Mouse (Mus musculus): ENCODE results near the gene Fancd2. TPM values are rescaled to one million over a fixed set of nuclear protein-coding genes. Genes with fewer than 3 reads are reported as not detected.

Fancd2 gene
- 1 to 10 TPM; 3.3 to 3.6 TPM for total RNA-seq (2021)

DNA sequence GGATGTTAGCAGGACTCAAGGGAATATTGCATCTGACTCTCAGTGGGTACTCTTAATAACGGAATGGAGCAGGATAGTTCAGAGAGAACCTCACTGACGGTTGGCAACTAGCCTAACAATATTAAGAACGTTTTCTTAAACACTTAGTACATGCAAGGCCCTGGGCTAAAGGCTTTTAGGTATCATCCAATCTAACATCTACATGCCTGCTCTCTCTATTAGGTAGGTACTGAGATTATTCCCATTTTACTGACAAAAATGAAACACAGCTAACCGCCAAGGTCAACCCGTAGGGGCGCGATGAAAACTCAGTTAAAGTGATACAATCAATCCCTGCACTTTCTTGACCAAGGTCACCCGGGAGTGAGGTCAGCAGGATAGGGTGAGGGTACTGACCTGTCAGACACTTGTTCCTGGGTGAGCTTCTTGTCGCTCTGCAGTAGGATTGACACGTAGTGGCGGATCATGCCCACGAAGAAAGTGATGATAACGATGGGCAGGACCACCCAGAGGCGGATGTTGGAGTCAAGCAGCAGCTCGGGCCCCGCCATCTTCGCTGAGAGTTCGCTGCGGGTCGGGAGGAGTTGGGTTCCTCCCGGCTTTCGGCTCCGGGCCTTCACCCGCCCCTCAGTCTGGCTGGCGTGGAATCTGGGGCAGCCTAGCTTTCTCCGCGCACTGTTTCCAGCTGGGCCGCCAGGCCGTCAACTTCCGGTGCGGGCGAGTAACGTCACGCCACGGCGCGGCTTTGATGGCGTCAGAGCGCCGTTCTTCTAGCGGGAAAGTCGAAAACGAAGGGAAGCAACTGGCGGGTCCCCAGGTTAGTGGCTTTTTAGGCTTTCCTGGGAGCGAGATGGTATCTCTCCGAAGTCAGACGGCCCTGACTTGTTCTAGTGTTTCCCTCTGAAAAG is at the start of gene Fancd2, which contains the start of gene Emc3:
Gene Fancd2, plus strand, starts transcription at position 751 of the 908 bp plus-strand sequence.
Gene Emc3, minus strand, starts transcription at position 721 of the 908 bp plus-strand sequence.
- peak; percentile 91 to 92 for DNase-seq (ENCODE audit: extremely low spot score in 1 of 2, low spot score in 2 of 2)
- intact Hi-C loops (cut with DNase I): no loop called here

GRCm38 (mm10) chr6:113482477-113483099 is 48.9 kb upstream of the Fancd2 start:
- intact Hi-C loops (cut with DNase I): no loop called here
- DNase-seq (ENCODE audit: extremely low spot score in 1 of 2, low spot score in 2 of 2): peak in 1 of 2 experiments; percentile 72

- peak; percentile 94 to 97 for DNase-seq (ENCODE audit: extremely low spot score in 1 of 2, low spot score in 2 of 2)
- intact Hi-C loops (cut with DNase I): no loop called here
Measured at GRCm38 (mm10) chr6:113483100-113483615, 48.3 kb upstream of the Fancd2 start, which contains the start of gene Creld1. Gene Creld1 (plus strand): TSS chr6:113483297.

GRCm38 (mm10) chr6:113483729-113484128 is 47.8 kb upstream of the Fancd2 start:
- DNase-seq (ENCODE audit: extremely low spot score in 1 of 2, low spot score in 2 of 2): no peak

GRCm38 (mm10) chr6:113487125-113487576 is 44.3 kb upstream of the Fancd2 start:
- no peak for DNase-seq (ENCODE audit: extremely low spot score in 1 of 2, low spot score in 2 of 2)
- intact Hi-C loops (cut with DNase I): no loop called here

More at GRCm38 (mm10) chr6:113483729-113484128, 47.8 kb upstream of the Fancd2 start:
- intact Hi-C loops (cut with DNase I): no loop called here

GRCm38 (mm10) chr6:113489410-113489809 is 42.1 kb upstream of the Fancd2 start:
- DNase-seq (ENCODE audit: extremely low spot score in 1 of 2, low spot score in 2 of 2): no peak
- intact Hi-C loops (cut with DNase I): no loop called here

DNA sequence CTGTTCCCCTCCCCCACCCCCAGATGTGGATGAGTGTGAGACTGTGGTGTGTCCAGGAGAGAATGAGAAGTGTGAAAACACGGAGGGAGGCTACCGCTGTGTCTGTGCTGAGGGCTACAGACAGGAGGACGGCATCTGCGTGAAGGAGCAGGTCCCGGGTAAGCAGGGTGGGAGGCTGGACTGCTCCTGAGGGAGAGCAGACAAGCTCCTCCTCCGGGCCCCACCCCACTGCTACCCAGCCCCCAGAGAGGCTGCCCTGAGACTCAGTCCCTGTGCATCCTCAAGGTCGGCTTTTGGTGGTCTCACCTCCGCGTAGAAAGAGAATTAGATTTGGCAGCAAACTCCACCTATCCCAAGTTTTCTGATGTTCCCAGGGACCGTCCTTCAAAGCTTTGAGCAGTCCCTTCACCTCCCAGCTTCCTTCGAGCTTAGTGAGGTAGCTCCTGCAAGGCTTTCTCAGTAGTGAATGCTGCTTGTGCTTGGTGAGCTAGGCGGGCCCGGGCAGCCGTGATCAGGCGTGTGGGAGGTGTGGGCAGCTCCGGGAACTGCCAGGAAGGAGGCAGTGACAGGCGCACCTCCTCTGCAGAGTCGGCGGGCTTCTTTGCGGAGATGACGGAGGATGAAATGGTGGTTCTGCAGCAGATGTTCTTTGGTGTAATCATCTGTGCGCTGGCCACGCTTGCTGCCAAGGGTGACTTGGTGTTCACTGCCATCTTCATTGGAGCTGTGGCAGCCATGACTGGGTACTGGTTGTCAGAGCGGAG is 39.2 kb upstream of the Fancd2 start:
- no peak for DNase-seq (ENCODE audit: extremely low spot score in 1 of 2, low spot score in 2 of 2)
- intact Hi-C loops (cut with DNase I): no loop called here

DNA sequence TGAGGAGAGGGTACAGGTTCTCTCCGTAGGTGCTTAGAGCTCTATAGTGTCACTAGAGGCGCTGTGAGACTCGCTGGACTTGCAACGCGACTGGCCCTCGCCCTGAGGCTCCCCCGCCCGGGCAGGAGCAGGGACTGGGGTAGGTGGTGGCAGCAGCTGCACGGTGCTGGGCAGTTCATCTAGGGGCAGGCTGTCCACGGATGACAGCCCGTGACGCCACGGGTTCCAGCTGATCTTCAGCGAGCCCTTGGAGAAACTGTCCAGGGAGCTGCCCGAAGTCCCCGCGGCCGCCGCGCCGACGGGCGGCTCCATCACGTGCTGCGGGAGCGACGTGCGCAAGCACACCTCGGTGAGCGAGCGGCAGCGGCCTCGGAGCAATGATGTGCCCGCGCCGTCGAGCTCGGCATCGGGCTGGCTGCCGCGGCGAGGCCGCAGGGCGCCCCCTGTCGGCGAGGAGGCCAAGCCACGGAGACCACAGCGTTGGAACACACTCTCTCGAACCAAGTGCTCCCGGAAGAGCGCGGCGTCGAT is 37.2 kb upstream of the Fancd2 start:
- peak; percentile 52 to 90 for DNase-seq (ENCODE audit: extremely low spot score in 1 of 2, low spot score in 2 of 2)
- intact Hi-C loops (cut with DNase I): no loop called here

- intact Hi-C loops (cut with DNase I): no loop called here
- DNase-seq (ENCODE audit: extremely low spot score in 1 of 2, low spot score in 2 of 2): no peak
Measured at GRCm38 (mm10) chr6:113495071-113495675, 36.3 kb upstream of the Fancd2 start.

DNA sequence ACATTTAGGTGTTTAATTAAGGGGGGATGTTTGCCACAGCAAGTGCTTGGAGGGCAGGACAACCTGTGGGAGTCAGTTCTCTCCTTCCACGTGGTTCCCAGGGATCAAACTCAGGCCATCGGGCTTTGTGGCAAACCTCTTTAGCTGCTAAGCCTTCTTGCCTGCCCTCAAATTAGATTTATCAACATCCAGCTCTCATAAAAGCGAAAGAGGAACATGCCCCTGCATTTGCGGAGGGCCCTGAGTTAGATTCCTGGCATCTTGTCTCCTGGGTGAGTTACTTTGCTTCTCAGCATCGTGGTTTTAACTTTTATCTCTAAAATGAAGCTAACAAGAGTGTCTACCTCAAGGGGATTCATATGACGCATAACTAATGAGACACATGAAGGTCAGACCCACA is 32.1 kb upstream of the Fancd2 start:
- intact Hi-C loops (cut with DNase I): no loop called here
- no peak for DNase-seq (ENCODE audit: extremely low spot score in 1 of 2, low spot score in 2 of 2)

DNA sequence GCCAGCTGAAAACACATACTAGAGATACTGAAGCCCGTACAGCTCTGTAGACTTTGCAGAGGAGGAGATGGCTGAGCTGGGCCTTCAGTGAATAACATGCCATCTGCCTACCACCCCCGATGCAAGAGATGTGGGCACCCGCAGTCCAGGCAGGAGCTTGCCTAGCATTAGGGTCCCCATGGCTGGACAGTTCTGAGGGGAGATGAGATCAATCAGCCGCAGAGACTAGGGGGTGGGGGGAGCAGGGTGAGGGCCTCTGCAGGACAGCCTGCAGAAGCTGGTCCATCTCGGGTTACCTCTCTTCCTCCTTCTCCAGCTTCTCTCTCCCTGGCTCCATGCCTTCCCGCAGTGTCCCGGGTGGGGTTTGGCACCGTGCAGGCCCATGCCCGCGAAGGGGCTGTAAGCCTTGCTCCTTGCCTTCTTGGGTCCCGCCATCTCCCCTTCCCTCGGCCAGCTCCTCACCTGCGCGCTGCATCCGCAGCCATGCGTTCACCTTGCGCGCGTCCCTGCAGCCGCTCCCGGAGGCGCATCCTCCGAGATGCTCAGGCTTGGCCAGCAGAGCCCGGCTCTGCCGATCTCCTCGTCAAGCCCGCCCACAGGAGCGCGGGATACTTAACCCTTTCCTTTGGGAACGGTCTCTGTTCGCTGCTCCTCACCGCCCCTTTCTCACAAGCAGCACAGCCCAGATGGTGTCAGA is 29.9 kb upstream of the Fancd2 start, which contains the start of gene Prrt3:
Gene Prrt3, minus strand, starts transcription at position 544 of the 697 bp plus-strand sequence.
- intact Hi-C loops (cut with DNase I): loop anchor here (5.0 kb wide), 1 partner anchor 106 kb away; no protein-coding TSS in a partner anchor
- peak; percentile 59 to 80 for DNase-seq (ENCODE audit: extremely low spot score in 1 of 2, low spot score in 2 of 2)

GRCm38 (mm10) chr6:113502801-113503200 is 28.7 kb upstream of the Fancd2 start:
- no peak for DNase-seq (ENCODE audit: extremely low spot score in 1 of 2, low spot score in 2 of 2)
- intact Hi-C loops (cut with DNase I): loop anchor here (5.0 kb wide), 1 partner anchor 104 kb away; no protein-coding TSS in a partner anchor

GRCm38 (mm10) chr6:113505689-113506088 is 25.8 kb upstream of the Fancd2 start:
- no peak for DNase-seq (ENCODE audit: extremely low spot score in 1 of 2, low spot score in 2 of 2)
- intact Hi-C loops (cut with DNase I): no loop called here

GRCm38 (mm10) chr6:113507130-113507529 is 24.4 kb upstream of the Fancd2 start:
- DNase-seq (ENCODE audit: extremely low spot score in 1 of 2, low spot score in 2 of 2): no peak
- intact Hi-C loops (cut with DNase I): no loop called here

DNA sequence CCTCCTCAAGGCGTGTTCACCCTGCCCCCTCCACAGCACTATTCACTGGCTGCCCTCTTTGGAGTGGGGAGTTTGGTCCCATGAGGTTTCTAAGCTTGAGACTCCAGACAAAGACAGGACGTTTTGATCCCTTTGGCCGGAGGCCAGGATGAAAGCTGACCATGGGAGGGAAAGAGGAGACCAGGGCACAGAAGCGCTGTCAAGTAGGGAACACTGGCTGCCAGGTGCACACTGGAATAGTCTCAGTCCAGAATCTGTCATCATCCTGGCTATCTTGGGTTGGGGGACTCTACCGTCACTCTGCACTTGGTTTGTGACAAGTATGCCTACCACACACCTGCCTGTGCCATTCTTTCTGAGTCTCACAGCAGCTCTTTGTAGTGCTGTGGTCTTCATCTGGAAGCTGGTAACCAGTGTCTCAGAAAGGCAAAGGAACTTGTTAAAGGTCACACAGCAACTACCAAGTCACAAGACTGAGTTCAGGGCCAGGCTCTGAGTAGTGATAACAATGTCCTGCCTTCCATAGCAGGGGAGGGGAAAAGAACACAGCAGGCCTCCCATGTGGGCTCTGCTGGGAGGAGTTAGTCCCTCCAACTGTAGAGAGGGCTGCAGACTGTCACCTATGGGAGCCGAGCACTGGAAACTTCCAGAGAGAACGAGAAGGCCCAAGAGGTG is 23.1 kb upstream of the Fancd2 start:
- intact Hi-C loops (cut with DNase I): no loop called here
- DNase-seq (ENCODE audit: extremely low spot score in 1 of 2, low spot score in 2 of 2): peak in 1 of 2 experiments; percentile 62

DNA sequence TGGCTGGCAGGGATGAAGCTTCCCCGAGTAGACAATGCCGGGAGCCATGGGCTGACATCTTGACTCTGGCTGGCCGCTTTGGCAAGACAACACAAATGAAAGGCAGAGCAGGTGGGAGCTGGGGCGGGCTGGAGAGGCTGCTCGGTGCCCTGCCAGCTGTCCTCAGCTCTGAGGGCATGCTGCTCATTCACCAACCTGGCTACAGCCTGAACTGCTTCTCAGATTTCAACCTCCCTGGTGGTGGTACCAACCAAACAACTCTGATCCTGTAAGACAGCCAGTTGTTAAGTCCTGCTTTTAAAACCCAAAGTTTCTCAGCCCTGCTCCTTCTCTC is 22.6 kb upstream of the Fancd2 start:
- intact Hi-C loops (cut with DNase I): no loop called here
- no peak for DNase-seq (ENCODE audit: extremely low spot score in 1 of 2, low spot score in 2 of 2)

DNA sequence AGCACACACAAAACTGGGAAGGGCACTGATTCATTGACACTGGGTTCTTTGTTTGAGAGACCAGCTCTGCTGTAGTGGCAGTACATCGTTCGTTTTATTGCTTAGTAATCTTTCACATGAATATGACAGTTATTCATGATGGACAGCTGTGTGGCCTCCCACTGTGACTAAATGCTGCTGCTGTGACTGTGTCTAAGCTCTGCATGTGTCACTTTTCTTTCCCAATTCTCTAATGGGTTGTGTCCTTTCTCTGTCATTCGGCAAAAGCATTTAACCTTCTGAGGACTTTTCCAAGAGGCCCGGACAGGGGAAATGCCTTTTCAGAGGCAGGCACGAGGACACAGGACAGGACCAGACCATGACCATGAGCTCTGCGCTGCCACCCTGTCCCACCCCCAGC is 17.5 kb upstream of the Fancd2 start:
- intact Hi-C loops (cut with DNase I): loop anchor here (10.0 kb wide), 1 partner anchor 191 kb away; no protein-coding TSS in a partner anchor

More for the DNA sequence above, 17.5 kb upstream of the Fancd2 start:
- DNase-seq (ENCODE audit: extremely low spot score in 1 of 2, low spot score in 2 of 2): no peak
